Mouse (Mus musculus) kidney, postnatal 0 days (tissue): ENCODE data around the gene Asl. TPM values are rescaled to one million over a fixed set of nuclear protein-coding genes. Genes with fewer than 3 reads are reported as not detected.

ENCODE experiments used
- ATAC-seq: fragments of 200-750 bp; cut with Nextera tagmentation; replicated peaks from 2 replicates; pipeline ENCODE4 v1.8.0; 2017; ENCODE audit warnings: low read depth, moderate number of reproducible peaks, moderate TSS enrichment, moderate library complexity; ENCODE audit not compliant: low FRiP score
- DNase-seq: peaks from one replicate; pipeline ENCODE4 v3.0.0-alpha.2; 2016; ENCODE audit warnings: low spot score
- H3K27ac ChIP-seq: fragments of 300-500 bp; sonication (generic); 2 replicates; pipeline ENCODE4 v1.5.1; 2014; ENCODE audit warnings: mild to moderate bottlenecking
- H3K27me3 ChIP-seq: fragments of 300-500 bp; sonication (generic); 2 replicates; pipeline ENCODE4 v1.6.1; 2014; ENCODE audit warnings: low read length, mixed read lengths; ENCODE audit not compliant: insufficient read depth
- H3K36me3 ChIP-seq: fragments of 300-500 bp; sonication (generic); 2 replicates; pipeline ENCODE4 v1.6.1; 2014; ENCODE audit warnings: low read length, mixed read lengths; ENCODE audit not compliant: insufficient read depth
- H3K4me1 ChIP-seq: fragments of 300-500 bp; sonication (generic); replicated peaks from 2 replicates; pipeline ENCODE4 v1.6.1; 2014; ENCODE audit warnings: antibody characterized with exemption, low read length, mixed read lengths; ENCODE audit not compliant: insufficient read depth
- H3K4me2 ChIP-seq: fragments of 300-500 bp; sonication (generic); 2 replicates; pipeline ENCODE4 v1.6.1; 2014; ENCODE audit warnings: mild to moderate bottlenecking, low read length, moderate library complexity, mixed read lengths
- H3K4me3 ChIP-seq: fragments of 300-500 bp; sonication (generic); replicated peaks from 2 replicates; pipeline ENCODE4 v1.5.1; 2014; ENCODE audit warnings: low read depth, low read length
- H3K9ac ChIP-seq: fragments of 300-500 bp; sonication (generic); 2 replicates; pipeline ENCODE4 v1.6.1; 2014; ENCODE audit warnings: low read depth, low read length
- H3K9me3 ChIP-seq: fragments of 300-500 bp; sonication (generic); replicated peaks from 2 replicates; pipeline ENCODE4 v1.6.1; 2016; ENCODE audit warnings: low read length, inconsistent platforms, mixed read lengths
- CTCF ChIP-seq: IDR thresholded peaks from 2 replicates; pipeline ENCODE4 v1.5.1; 2016; ENCODE audit warnings: antibody characterized with exemption, low read depth, mild to moderate bottlenecking, moderate library complexity
- WGBS: fragments of 180-500 bp; shearing (Covaris S2); extraction: QIAGEN DNeasy Blood & Tissue Kit; methylation state at CpG from one replicate; pipeline ENCODE4 v1.1.7; 2014; 5-methylcytosine and 5-hydroxymethylcytosine counted together
- polyA plus RNA-seq: library from polyadenylated mRNA; unstranded; fragments of >200 nt; fragmentation: Nextera tagmentation; extraction: Ambion mirVana; gene quantifications from 2 replicates; pipeline ENCODE4 v1.2.1, GENCODE M21; 2015

Asl gene
- polyA plus RNA-seq, 1 experiment from 2014 or later = 86.4 TPM

- H3K4me3 ChIP-seq = no peak overlapping the region
- ATAC-seq = no peak
- no peaks in the 10 kb centered on the region for H3K27me3 ChIP-seq
- WGBS = 83% methylated on average over 4 of the region's 4 CpGs
- H3K36me3 ChIP-seq = peaks cover 3% of the 10 kb centered on the region; the same call in 1 of the 2 replicates
- H3K4me1 ChIP-seq = no peaks in the 10 kb centered on the region
- H3K4me2 ChIP-seq = no peak overlapping the region
- no peak overlapping the region for H3K27ac ChIP-seq
- no peaks in the 10 kb centered on the region for H3K9me3 ChIP-seq
- no peak for DNase-seq
- TF ChIP-seq CTCF = no peak
- H3K9ac ChIP-seq = no peak overlapping the region
These were observed 54.7 kb downstream of the Asl start for GRCm38 (mm10) chr5:129974354-129974753.

DNA sequence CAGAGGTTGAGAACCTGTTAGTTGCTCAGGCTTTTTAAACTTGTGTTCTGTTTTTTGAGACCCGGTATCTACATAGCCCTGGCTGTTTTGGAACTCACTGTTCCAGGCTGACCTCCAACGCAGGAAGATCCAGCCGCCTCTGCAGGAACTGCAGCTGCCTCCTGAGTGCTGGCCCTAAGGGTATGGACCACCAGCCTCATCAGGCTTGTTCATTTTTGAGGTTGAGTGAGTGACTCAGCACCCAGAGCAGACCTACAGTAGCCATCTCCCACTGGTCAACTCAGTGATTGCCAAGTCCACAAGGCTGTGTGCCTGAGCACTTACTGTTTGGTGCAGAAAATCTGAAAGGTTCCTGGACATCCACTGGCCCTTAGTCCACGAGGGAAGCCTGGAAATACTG is 57.6 kb downstream of the Asl start:
- Histone ChIP-seq H3K4me2 (no peak overlapping the region), H3K4me1 (no peaks in the 10 kb centered on the region), H3K9me3 (no peaks in the 10 kb centered on the region), H3K27me3 (no peaks in the 10 kb centered on the region), H3K9ac (no peak overlapping the region), H3K4me3 (no peak overlapping the region), H3K27ac (no peak overlapping the region; the same call in 1 of the 2 replicates), H3K36me3 (peaks cover 3% of the 10 kb centered on the region; the same call in 1 of the 2 replicates)
- DNase-seq = no peak
- WGBS = 82% methylated on average over 4 of the region's 4 CpGs
- no peak for ATAC-seq
- TF ChIP-seq CTCF = no peak

DNA sequence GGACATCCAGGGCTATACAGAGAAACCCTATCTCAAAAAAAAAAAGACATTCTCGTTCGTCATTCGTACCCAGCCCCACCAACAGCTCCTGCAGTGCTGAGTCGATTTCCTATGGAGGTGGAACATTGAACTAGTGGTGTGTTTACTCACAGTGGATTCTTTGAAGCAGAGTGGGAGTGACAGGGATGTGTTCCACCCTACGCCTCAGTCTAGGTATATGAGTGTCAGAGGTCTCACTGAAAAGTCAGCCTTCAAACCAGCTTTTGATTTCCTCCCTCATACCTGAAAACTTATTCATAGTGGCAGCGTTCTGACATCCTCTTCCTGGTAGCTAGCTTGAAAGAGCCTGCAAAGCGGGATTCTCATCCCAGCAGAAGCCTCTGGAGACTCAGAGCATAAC is 60.6 kb downstream of the Asl start:
- Histone ChIP-seq H3K36me3 (no peaks in the 10 kb centered on the region), H3K27ac (no peak overlapping the region), H3K27me3 (no peaks in the 10 kb centered on the region), H3K4me1 (no peaks in the 10 kb centered on the region), H3K9ac (no peak overlapping the region), H3K4me3 (no peak overlapping the region), H3K9me3 (no peaks in the 10 kb centered on the region), H3K4me2 (no peak overlapping the region)
- DNase-seq (no peak), ATAC-seq (no peak)
- WGBS = 68% methylated on average over 7 of the region's 7 CpGs
- no peak for TF ChIP-seq CTCF

- no peak for TF ChIP-seq CTCF
- no peak overlapping the region for H3K27ac ChIP-seq
- no peak overlapping the region for H3K4me2 ChIP-seq
- H3K27me3 ChIP-seq = no peaks in the 10 kb centered on the region
- H3K36me3 ChIP-seq = no peaks in the 10 kb centered on the region
- H3K9me3 ChIP-seq = no peaks in the 10 kb centered on the region
- no peak overlapping the region for H3K9ac ChIP-seq
- 91% methylated on average over 3 of the region's 3 CpGs for WGBS
- no peaks in the 10 kb centered on the region for H3K4me1 ChIP-seq
- ATAC-seq (no peak), DNase-seq (no peak)
- H3K4me3 ChIP-seq = no peak overlapping the region
These were observed 62.6 kb downstream of the Asl start for GRCm38 (mm10) chr5:129966448-129966847.

DNA sequence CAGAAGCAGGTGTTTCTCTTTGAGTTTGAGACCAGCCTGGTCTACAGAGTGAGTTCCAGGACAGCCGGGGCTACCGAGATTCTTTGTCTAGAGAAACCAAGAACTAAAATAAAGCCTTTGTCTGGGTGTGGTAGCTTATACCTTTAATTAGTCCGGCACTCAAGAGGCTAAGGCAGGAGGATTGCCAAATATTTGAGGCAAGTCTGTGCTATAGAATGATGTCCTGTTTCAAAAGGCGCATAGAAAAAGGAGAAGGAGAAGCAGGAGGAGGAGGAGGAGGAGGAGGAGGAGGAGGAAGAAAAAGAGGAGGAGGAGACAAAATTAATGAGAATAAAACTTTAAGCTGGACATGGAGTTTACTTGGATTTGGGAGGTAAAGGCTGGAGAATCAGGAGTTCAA is 65.8 kb downstream of the Asl start:
- Histone ChIP-seq H3K9me3 (no peaks in the 10 kb centered on the region), H3K36me3 (no peaks in the 10 kb centered on the region), H3K27ac (no peak overlapping the region), H3K27me3 (no peaks in the 10 kb centered on the region), H3K4me2 (no peak overlapping the region), H3K9ac (no peak overlapping the region), H3K4me1 (no peaks in the 10 kb centered on the region), H3K4me3 (no peak overlapping the region)
- DNase-seq (no peak), ATAC-seq (no peak)
- 80% methylated on average over 4 of the region's 4 CpGs for WGBS
- TF ChIP-seq CTCF = no peak

Other genes with a start within 250 kb of the Asl start
- gene Psph, start 241.8 kb downstream of the Asl start, polyA plus RNA-seq = 65.8 and 66.1 TPM in 2 replicates
- 52.1 and 55.5 TPM in 2 replicates for gene Sumf2, start 182.3 kb downstream of the Asl start, polyA plus RNA-seq
- gene Chchd2, start 141.8 kb downstream of the Asl start, polyA plus RNA-seq = 1,323 and 1,401 TPM in 2 replicates
- gene Zbed5, start 133.5 kb downstream of the Asl start, polyA plus RNA-seq = 6.1 and 6.6 TPM in 2 replicates
- 0.05 and 0.10 TPM in 2 replicates for gene Phkg1, start 130.7 kb downstream of the Asl start, polyA plus RNA-seq
- gene Nupr1l, start 120.7 kb downstream of the Asl start, polyA plus RNA-seq = 6.5 and 6.8 TPM in 2 replicates
- gene Vkorc1l1, start 87.3 kb downstream of the Asl start, polyA plus RNA-seq = 19.4 and 20.7 TPM in 2 replicates
- gene Gusb, start 26.2 kb downstream of the Asl start, polyA plus RNA-seq = 51.2 and 52.7 TPM in 2 replicates
- 36.8 and 42.8 TPM in 2 replicates for gene Crcp, start within 50 bp of the Asl start, polyA plus RNA-seq
- gene Tpst1, start 44.1 kb upstream of the Asl start, polyA plus RNA-seq = 63.9 and 66.5 TPM in 2 replicates
- 4.0 and 4.2 TPM in 2 replicates for gene Kctd7, start 115.6 kb upstream of the Asl start, polyA plus RNA-seq
- 28.1 and 31.8 TPM in 2 replicates for gene Rabgef1, start 142.6 kb upstream of the Asl start, polyA plus RNA-seq
- gene Tmem248, start 187.8 kb upstream of the Asl start, polyA plus RNA-seq = 33.6 and 41.1 TPM in 2 replicates
- 78.5 and 78.6 TPM in 2 replicates for gene Sbds, start 226.3 kb upstream of the Asl start, polyA plus RNA-seq
- gene Tyw1, start 226.4 kb upstream of the Asl start, polyA plus RNA-seq = 20.8 and 24.6 TPM in 2 replicates